Mouse (Mus musculus): ENCODE measurements around the gene Gpr153.

DNA sequence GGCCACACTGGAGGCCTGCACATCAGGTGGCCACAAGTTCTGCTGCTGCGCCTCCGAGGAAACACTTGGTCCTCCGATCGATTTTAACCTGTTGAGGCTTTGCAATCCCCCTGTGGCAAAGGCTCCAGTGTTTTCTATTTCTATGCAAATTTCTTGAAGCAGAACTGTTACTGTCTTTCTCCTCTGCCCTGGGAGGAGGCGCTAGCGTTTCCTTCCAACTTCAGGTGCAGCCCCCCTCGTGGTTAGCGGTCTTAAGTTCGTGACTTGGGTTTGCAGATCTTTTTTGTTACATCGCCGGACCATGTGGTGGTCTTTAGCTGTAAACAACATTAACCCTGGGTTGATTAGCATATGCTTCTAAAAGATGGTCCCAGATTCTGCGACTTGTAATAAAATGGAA, 59.6 kb downstream of the Gpr153 start:
- TF ChIP-seq CTCF (IDR thresholded peaks at IDR 0.05; ENCODE audit: low read depth, low read length) = no peak
- TF ChIP-seq POLR2A (IDR thresholded peaks at IDR 0.05; ENCODE audit: insufficient read depth, low read length) = no peak
- TF ChIP-seq EP300 (IDR thresholded peaks at IDR 0.05; ENCODE audit: insufficient read depth, low read depth, low read length) = no peak

Measured in ES-Bruce4 (cell line).